In genomic region chr9:74868336-74868950, GRCm38 (mm10) we compare ENCODE assay signal across 10 mouse cellular contexts. TPM values are rescaled to one million over a fixed set of nuclear protein-coding genes. Genes with fewer than 3 reads are reported as not detected.
DNase-seq lines count a peak whose midpoint lies in the region; ATAC-seq lines count a peak whose summit lies in the region.
"Had no signal": no experiment of that assay in that cellular context is flagged by ENCODE, and none has a peak within 500 bp of the region (broad histone marks: within the 10 kb centered on the region; RNA-seq: fewer than 3 reads in every experiment).

No protein-coding gene starts in this region.

- 4% methylated on average over 22 of the region's 22 CpGs for WGBS in midbrain, embryonic 15.5 days

- H3K9me3 ChIP-seq in midbrain, embryonic 15.5 days: no peaks in the 10 kb centered on the region
- H3K9me3 ChIP-seq: intestine, embryonic 15.5 days had no signal

- peak overlapping the region; percentile 95 for H3K4me2 ChIP-seq in midbrain, embryonic 15.5 days

- H3K27me3 ChIP-seq in midbrain, embryonic 15.5 days (replicated peaks): peaks cover 40% of the 10 kb centered on the region

- H3K27ac ChIP-seq in midbrain, embryonic 15.5 days: peak overlapping the region; percentile 53
- H3K27ac ChIP-seq: intestine, embryonic 15.5 days had no signal

- ATAC-seq in midbrain, embryonic 15.5 days (replicated peaks): no peak
- ATAC-seq: intestine, embryonic 15.5 days had no signal

- H3K4me1 ChIP-seq in midbrain, embryonic 15.5 days: peaks cover 29% of the 10 kb centered on the region

- no peaks in the 10 kb centered on the region for H3K36me3 ChIP-seq in midbrain, embryonic 15.5 days (replicated peaks)
- H3K36me3 ChIP-seq: intestine, embryonic 15.5 days had no signal

- H3K4me3 ChIP-seq in midbrain, embryonic 15.5 days: peak overlapping the region; percentile 49
- H3K4me3 ChIP-seq: intestine, embryonic 15.5 days had no signal

- peak overlapping the region; percentile 27; the same call in 1 of the 2 replicates for H3K9ac ChIP-seq in midbrain, embryonic 15.5 days
- H3K9ac ChIP-seq: intestine, embryonic 15.5 days had no signal

- peak; percentile 55 for DNase-seq in adrenal gland, postnatal 25 days
- DNase-seq in adrenal gland, adult 2 months: no peak
- DNase-seq in ES-CJ7 (ENCODE audit: low read depth, low spot score): peak; percentile 80
- DNase-seq in forelimb bud, embryonic 11.5 days (ENCODE audit: low read depth, low spot score): peak; percentile 61
- no peak for DNase-seq in urinary bladder, postnatal 25 days (ENCODE audit: low spot score)
- DNase-seq in gastrocnemius, postnatal 10 days: no peak
- no peak for DNase-seq in right cerebral cortex, postnatal 10 days (ENCODE audit: low spot score in 2 of 2)

RNA-seq across cellular contexts. Expression of gene Onecut1, which starts 6.7 kb away (rescaled TPM):
- not detected in 2 replicates for total RNA-seq in adrenal gland, postnatal 25 days (2021)
- total RNA-seq in adrenal gland, adult 2 months (2021): under 1 TPM in 1 of 2 experiments, not detected in 1; 0.23 TPM
- polyA plus RNA-seq in adrenal gland, adult 2 months (2012; rRNA removed): 0.02 TPM in 1 of 2 replicates, not detected in the other
- polyA plus RNA-seq in midbrain, embryonic 15.5 days (2015; fragmentation: Nextera tagmentation; extraction: Ambion mirVana): 7.0 and 8.2 TPM in 2 replicates
- total RNA-seq in gastrocnemius, postnatal 10 days (2021): not detected
- polyA plus RNA-seq: lung, adult 2 months had no signal

Comparison
In these comparisons a context has a peak if more than half of its experiments do, and no peak if none do; other contexts are left out.
1. DNase-seq: peak in adrenal gland, postnatal 25 days (single experiment), ES-CJ7 (single experiment) and forelimb bud, embryonic 11.5 days (single experiment); none in adrenal gland, adult 2 months (single experiment), urinary bladder, postnatal 25 days (single experiment), gastrocnemius, postnatal 10 days (single experiment) and right cerebral cortex, postnatal 10 days (0 of 2).